Mouse (Mus musculus): Measurements from ENCODE around the gene Abr. TPM values are rescaled to one million over a fixed set of nuclear protein-coding genes. Genes with fewer than 3 reads are reported as not detected.

Abr gene
- polyA plus RNA-seq, 1 experiment from 2014 or later = 28.3 TPM

GRCm38 (mm10) chr11:76622566-76623205 lies 572 bp upstream of the Abr start:
- H3K9ac ChIP-seq = peak overlapping the region; percentile 55
- under 1% methylated on average over 65 of the region's 66 CpGs for WGBS
- H3K4me2 ChIP-seq = peak overlapping the region; percentile 90
- peak overlapping the region; percentile 31; the same call in 1 of the 2 replicates for H3K27ac ChIP-seq
- peaks cover 10% of the 10 kb centered on the region for H3K4me1 ChIP-seq
- H3K9me3 ChIP-seq = no peaks in the 10 kb centered on the region
- peak overlapping the region; percentile 52 for H3K4me3 ChIP-seq
- no peaks in the 10 kb centered on the region for H3K36me3 ChIP-seq
- H3K27me3 ChIP-seq = peaks cover 39% of the 10 kb centered on the region
- 0 out of 2 replicates have a peak, but pooled peaks have one; percentile 12 for ATAC-seq (ENCODE audit: borderline replicate concordance, extremely low read depth, low FRiP score, low TSS enrichment)

GRCm38 (mm10) chr11:76618134-76618533 lies 4.0 kb downstream of the Abr start:
- Histone ChIP-seq H3K4me2 (no peak overlapping the region), H3K9ac (no peak overlapping the region), H3K4me1 (peaks cover 15% of the 10 kb centered on the region), H3K27me3 (peaks cover 39% of the 10 kb centered on the region), H3K9me3 (no peaks in the 10 kb centered on the region), H3K36me3 (no peaks in the 10 kb centered on the region), H3K4me3 (no peak overlapping the region), H3K27ac (no peak overlapping the region)
- ATAC-seq (ENCODE audit: borderline replicate concordance, extremely low read depth, low FRiP score, low TSS enrichment) = no peak
- WGBS = 82% methylated on average over 6 of the region's 6 CpGs

- no peak overlapping the region for H3K4me3 ChIP-seq
- no peaks in the 10 kb centered on the region for H3K36me3 ChIP-seq
- 0 out of 2 replicates have a peak, but pooled peaks cover under 1% of the 10 kb centered on the region for H3K27me3 ChIP-seq
- no peak overlapping the region for H3K4me2 ChIP-seq
- ATAC-seq (ENCODE audit: borderline replicate concordance, extremely low read depth, low FRiP score, low TSS enrichment) = no peak
- peaks cover 5% of the 10 kb centered on the region; the same call in 1 of the 2 replicates for H3K4me1 ChIP-seq
- no peaks in the 10 kb centered on the region for H3K9me3 ChIP-seq
- H3K9ac ChIP-seq = no peak overlapping the region
- H3K27ac ChIP-seq = no peak overlapping the region
- WGBS = 45% methylated on average over 2 of the region's 2 CpGs
Observed at GRCm38 (mm10) chr11:76614246-76614645, 7.9 kb downstream of the Abr start.

GRCm38 (mm10) chr11:76612638-76613104 lies 9.4 kb downstream of the Abr start:
- Histone ChIP-seq H3K9ac (peak overlapping the region; percentile 26), H3K36me3 (no peaks in the 10 kb centered on the region), H3K27ac (no peak overlapping the region), H3K4me3 (peak overlapping the region; percentile 40), H3K4me2 (peak overlapping the region; percentile 69), H3K4me1 (peaks cover 5% of the 10 kb centered on the region; the same call in 1 of the 2 replicates), H3K27me3 (no peaks in the 10 kb centered on the region), H3K9me3 (no peaks in the 10 kb centered on the region)
- WGBS = 2% methylated on average over 19 of the region's 19 CpGs
- no peak for ATAC-seq (ENCODE audit: borderline replicate concordance, extremely low read depth, low FRiP score, low TSS enrichment)

GRCm38 (mm10) chr11:76610948-76611347 lies 11.2 kb downstream of the Abr start:
- ATAC-seq (ENCODE audit: borderline replicate concordance, extremely low read depth, low FRiP score, low TSS enrichment) = no peak
- Histone ChIP-seq H3K4me1 (peaks cover 5% of the 10 kb centered on the region; the same call in 1 of the 2 replicates), H3K4me2 (no peak overlapping the region), H3K36me3 (no peaks in the 10 kb centered on the region), H3K9me3 (no peaks in the 10 kb centered on the region), H3K27me3 (no peaks in the 10 kb centered on the region), H3K27ac (no peak overlapping the region), H3K4me3 (no peak overlapping the region), H3K9ac (no peak overlapping the region)

- H3K27me3 ChIP-seq = no peaks in the 10 kb centered on the region
- H3K4me1 ChIP-seq = no peaks in the 10 kb centered on the region
- no peak for ATAC-seq (ENCODE audit: borderline replicate concordance, extremely low read depth, low FRiP score, low TSS enrichment)
- no peak overlapping the region for H3K9ac ChIP-seq
- no peak overlapping the region for H3K4me2 ChIP-seq
- no peak overlapping the region for H3K4me3 ChIP-seq
- H3K9me3 ChIP-seq = no peaks in the 10 kb centered on the region
- H3K27ac ChIP-seq = no peak overlapping the region
- 78% methylated on average over 9 of the region's 9 CpGs for WGBS
- H3K36me3 ChIP-seq = no peaks in the 10 kb centered on the region
Observed at GRCm38 (mm10) chr11:76606521-76606920, 15.6 kb downstream of the Abr start.

GRCm38 (mm10) chr11:76599219-76599618 lies 22.9 kb downstream of the Abr start:
- Histone ChIP-seq H3K4me2 (no peak overlapping the region), H3K36me3 (no peaks in the 10 kb centered on the region), H3K4me3 (no peak overlapping the region), H3K4me1 (no peaks in the 10 kb centered on the region), H3K27me3 (no peaks in the 10 kb centered on the region), H3K9ac (no peak overlapping the region), H3K27ac (no peak overlapping the region), H3K9me3 (no peaks in the 10 kb centered on the region)
- no peak for ATAC-seq (ENCODE audit: borderline replicate concordance, extremely low read depth, low FRiP score, low TSS enrichment)
- 15% methylated on average over 2 of the region's 2 CpGs for WGBS

- H3K27me3 ChIP-seq = no peaks in the 10 kb centered on the region
- H3K9ac ChIP-seq = no peak overlapping the region
- H3K36me3 ChIP-seq = no peaks in the 10 kb centered on the region
- no peak for ATAC-seq (ENCODE audit: borderline replicate concordance, extremely low read depth, low FRiP score, low TSS enrichment)
- no peak overlapping the region for H3K4me2 ChIP-seq
- no peaks in the 10 kb centered on the region for H3K4me1 ChIP-seq
- H3K9me3 ChIP-seq = no peaks in the 10 kb centered on the region
- WGBS = 65% methylated on average over 5 of the region's 5 CpGs
- no peak overlapping the region for H3K27ac ChIP-seq
- no peak overlapping the region for H3K4me3 ChIP-seq
Observed at GRCm38 (mm10) chr11:76598757-76599156, 23.4 kb downstream of the Abr start.

- Histone ChIP-seq H3K4me3 (no peak overlapping the region), H3K4me2 (no peak overlapping the region), H3K36me3 (no peaks in the 10 kb centered on the region), H3K9ac (no peak overlapping the region), H3K9me3 (no peaks in the 10 kb centered on the region), H3K27me3 (no peaks in the 10 kb centered on the region), H3K27ac (no peak overlapping the region), H3K4me1 (peaks cover 4% of the 10 kb centered on the region; the same call in 1 of the 2 replicates)
- 68% methylated on average over 4 of the region's 4 CpGs for WGBS
- no peak for ATAC-seq (ENCODE audit: borderline replicate concordance, extremely low read depth, low FRiP score, low TSS enrichment)
Observed at GRCm38 (mm10) chr11:76593620-76594326, 28.3 kb downstream of the Abr start.

GRCm38 (mm10) chr11:76589746-76590145 lies 32.4 kb downstream of the Abr start:
- H3K4me1 ChIP-seq = peaks cover 7% of the 10 kb centered on the region; the same call in 1 of the 2 replicates
- no peak overlapping the region for H3K4me2 ChIP-seq
- 72% methylated on average over 5 of the region's 5 CpGs for WGBS
- no peaks in the 10 kb centered on the region for H3K36me3 ChIP-seq
- no peak overlapping the region for H3K4me3 ChIP-seq
- H3K9me3 ChIP-seq = no peaks in the 10 kb centered on the region
- no peak overlapping the region for H3K27ac ChIP-seq
- H3K27me3 ChIP-seq = no peaks in the 10 kb centered on the region
- no peak for ATAC-seq (ENCODE audit: borderline replicate concordance, extremely low read depth, low FRiP score, low TSS enrichment)
- H3K9ac ChIP-seq = no peak overlapping the region

GRCm38 (mm10) chr11:76588632-76589485 lies 33.3 kb downstream of the Abr start:
- no peak overlapping the region for H3K4me3 ChIP-seq
- H3K4me1 ChIP-seq = peaks cover 7% of the 10 kb centered on the region; the same call in 1 of the 2 replicates
- H3K4me2 ChIP-seq = no peak overlapping the region
- H3K27ac ChIP-seq = no peak overlapping the region
- no peaks in the 10 kb centered on the region for H3K9me3 ChIP-seq
- ATAC-seq (ENCODE audit: borderline replicate concordance, extremely low read depth, low FRiP score, low TSS enrichment) = no peak
- H3K9ac ChIP-seq = no peak overlapping the region
- no peaks in the 10 kb centered on the region for H3K27me3 ChIP-seq
- WGBS = 46% methylated on average over 10 of the region's 10 CpGs
- H3K36me3 ChIP-seq = no peaks in the 10 kb centered on the region
